Mouse (Mus musculus): ENCODE data around the gene Ube2o. TPM values are rescaled to one million over a fixed set of nuclear protein-coding genes. Genes with fewer than 3 reads are reported as not detected.

Gene Ube2o
- 19.6 TPM for polyA plus RNA-seq (2014; fragmentation: Illumina TruSeq; extraction: RNeasy Lipid Tissue Mini Kit (QIAGEN cat#74804); ENCODE audit: low read depth, low replicate concordance)

GRCm38 (mm10) chr11:116581376-116581814 lies at the start of gene Ube2o:
TSS of gene Ube2o (minus strand) at chr11:116581447.

GRCm38 (mm10) chr11:116626299-116627071 lies 45.2 kb upstream of the Ube2o start, which contains the start of gene Rhbdf2:
TSS of gene Rhbdf2 (minus strand) at chr11:116627019.

GRCm38 (mm10) chr11:116586310-116586709 lies 5.1 kb upstream of the Ube2o start, which contains the start of gene Aanat:
TSS of gene Aanat (plus strand) at chr11:116586432.

GRCm38 (mm10) chr11:116530187-116531147 lies 50.8 kb downstream of the Ube2o start, which contains the start of gene Sphk1:
TSS of gene Sphk1 (plus strand) at chr11:116530925.

DNA sequence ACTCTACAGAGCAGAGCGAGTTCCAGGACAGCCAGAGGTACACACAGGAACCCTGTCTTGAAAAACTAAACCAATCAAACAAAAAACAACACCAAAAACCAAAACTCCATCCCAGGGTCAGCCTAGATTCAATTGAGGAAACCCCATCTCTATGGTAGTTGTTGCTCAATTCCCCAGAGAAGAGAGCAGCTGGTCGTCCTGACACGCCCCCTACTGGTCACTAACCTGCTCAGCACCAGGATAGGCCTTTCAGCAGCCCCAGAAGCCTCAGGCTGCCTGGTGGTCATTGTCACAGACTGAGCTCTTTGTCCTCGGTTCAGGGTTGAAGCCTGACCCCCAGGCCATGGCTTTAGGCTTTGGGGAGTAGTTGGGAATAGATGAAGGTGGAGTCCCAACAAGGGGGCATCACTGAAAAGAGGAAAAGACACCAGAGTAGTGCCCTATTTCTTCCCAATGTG lies 87.4 kb downstream of the Ube2o start, which contains the start of gene Prpsap1:
Prpsap1 (minus strand) TSS at position 408 of the 458 bp plus-strand sequence.

Other genes with a start within 250 kb of the Ube2o start
- gene Foxj1, start 246.0 kb downstream of the Ube2o start, polyA plus RNA-seq (2014; fragmentation: Illumina TruSeq; extraction: RNeasy Lipid Tissue Mini Kit (QIAGEN cat#74804); ENCODE audit: low read depth, low replicate concordance), result not detected
- 4.7 TPM for gene Rnf157, start 168.4 kb downstream of the Ube2o start, polyA plus RNA-seq (2014; fragmentation: Illumina TruSeq; extraction: RNeasy Lipid Tissue Mini Kit (QIAGEN cat#74804); ENCODE audit: low read depth, low replicate concordance)
- gene Ubald2, start 147.4 kb downstream of the Ube2o start, polyA plus RNA-seq (2014; fragmentation: Illumina TruSeq; extraction: RNeasy Lipid Tissue Mini Kit (QIAGEN cat#74804); ENCODE audit: low read depth, low replicate concordance), result 29.6 TPM
- gene Qrich2, start 115.2 kb downstream of the Ube2o start, polyA plus RNA-seq (2014; fragmentation: Illumina TruSeq; extraction: RNeasy Lipid Tissue Mini Kit (QIAGEN cat#74804); ENCODE audit: low read depth, low replicate concordance), result not detected
- gene Prpsap1, start 87.2 kb downstream of the Ube2o start, polyA plus RNA-seq (2014; fragmentation: Illumina TruSeq; extraction: RNeasy Lipid Tissue Mini Kit (QIAGEN cat#74804); ENCODE audit: low read depth, low replicate concordance), result 29.6 TPM
- 1.5 TPM for gene Sphk1, start 50.5 kb downstream of the Ube2o start, polyA plus RNA-seq (2014; fragmentation: Illumina TruSeq; extraction: RNeasy Lipid Tissue Mini Kit (QIAGEN cat#74804); ENCODE audit: low read depth, low replicate concordance)
- gene Aanat, start 5.0 kb upstream of the Ube2o start, polyA plus RNA-seq (2014; fragmentation: Illumina TruSeq; extraction: RNeasy Lipid Tissue Mini Kit (QIAGEN cat#74804); ENCODE audit: low read depth, low replicate concordance), result not detected
- gene Rhbdf2, start 45.6 kb upstream of the Ube2o start, polyA plus RNA-seq (2014; fragmentation: Illumina TruSeq; extraction: RNeasy Lipid Tissue Mini Kit (QIAGEN cat#74804); ENCODE audit: low read depth, low replicate concordance), result 9.1 TPM
- gene Prcd, start 72.1 kb upstream of the Ube2o start, polyA plus RNA-seq (2014; fragmentation: Illumina TruSeq; extraction: RNeasy Lipid Tissue Mini Kit (QIAGEN cat#74804); ENCODE audit: low read depth, low replicate concordance), result 1.2 TPM
- 42.8 TPM for gene Cygb, start 72.9 kb upstream of the Ube2o start, polyA plus RNA-seq (2014; fragmentation: Illumina TruSeq; extraction: RNeasy Lipid Tissue Mini Kit (QIAGEN cat#74804); ENCODE audit: low read depth, low replicate concordance)
- gene St6galnac1, start 194.1 kb upstream of the Ube2o start, polyA plus RNA-seq (2014; fragmentation: Illumina TruSeq; extraction: RNeasy Lipid Tissue Mini Kit (QIAGEN cat#74804); ENCODE audit: low read depth, low replicate concordance), result not detected
- 16.1 TPM for gene Mxra7, start 246.6 kb upstream of the Ube2o start, polyA plus RNA-seq (2014; fragmentation: Illumina TruSeq; extraction: RNeasy Lipid Tissue Mini Kit (QIAGEN cat#74804); ENCODE audit: low read depth, low replicate concordance)